Mouse (Mus musculus) small intestine, adult 2 months (tissue): ENCODE measurements around the gene Dmpk.

Source experiments
- CTCF ChIP-seq: fragments of 200-500 bp; IDR thresholded peaks from 2 replicates; pipeline ENCODE4 v1.5.1; 2012; ENCODE audit warnings: low read depth, mild to moderate bottlenecking, control low read depth, inconsistent platforms, low read length, moderate library complexity, mixed read lengths; ENCODE audit not compliant: insufficient replicate concordance, insufficient read length; ENCODE audit errors: extremely low read depth
- POLR2A ChIP-seq: fragments of 200-500 bp; IDR thresholded peaks from 2 replicates; pipeline ENCODE4 v1.6.1; 2012; ENCODE audit warnings: low read depth, mild to moderate bottlenecking, control low read depth, inconsistent platforms, low read length, moderate library complexity

- TF ChIP-seq POLR2A (no peak), CTCF (no peak)
Measured at GRCm38 (mm10) chr7:19130657-19131056, 47.0 kb downstream of the Dmpk start.
